Mouse (Mus musculus) MEL (cell line): ENCODE results near the gene Cmc4. TPM values are rescaled to one million over a fixed set of nuclear protein-coding genes. Genes with fewer than 3 reads are reported as not detected.

ENCODE experiments used
- DNase-seq: peaks from one replicate; pipeline ENCODE4 v3.0.0; 2011; ENCODE audit warnings: low read depth, low spot score
- H3K27ac ChIP-seq: 2 replicates; pipeline ENCODE4 v1.5.1; 2012; ENCODE audit warnings: low read depth, mild to moderate bottlenecking, control low read depth, low read length, moderate library complexity; ENCODE audit not compliant: control insufficient read depth
- H3K27me3 ChIP-seq, 2 experiments: fragments of 150-350 bp in 1 of 2; sonication (generic) in 1 of 2; 2 replicates each; pipeline ENCODE4 v1.6.1; 2012; ENCODE audit warnings: low read length in 2 of 2, mild to moderate bottlenecking in 2 of 2, improper control_type of control experiment in 1 of 2, moderate library complexity in 1 of 2; ENCODE audit not compliant: insufficient read depth in 2 of 2, control insufficient read depth in 1 of 2
- H3K36me3 ChIP-seq, 2 experiments: 2 replicates each; pipeline ENCODE4 v1.6.1; 2012 to 2014; ENCODE audit warnings: low read length in 2 of 2, improper control_type of control experiment in 1 of 2, inconsistent platforms in 1 of 2, mild to moderate bottlenecking in 1 of 2; ENCODE audit not compliant: insufficient read depth in 2 of 2, control insufficient read depth in 1 of 2
- H3K4me1 ChIP-seq, 2 experiments: fragments of 150-350 bp in 1 of 2; sonication (generic) in 1 of 2; 2 replicates each; pipeline ENCODE4 v1.6.1; 2012; ENCODE audit warnings: low read length in 2 of 2, improper control_type of control experiment in 1 of 2, mild to moderate bottlenecking in 1 of 2; ENCODE audit not compliant: insufficient read depth in 2 of 2, control insufficient read depth in 1 of 2
- H3K4me3 ChIP-seq, 2 experiments: fragments of 150-350 bp in 1 of 2; sonication (generic) in 1 of 2; 2 replicates each; pipeline ENCODE4 v1.5.1; 2012; ENCODE audit warnings: low read depth in 2 of 2, low read length in 2 of 2, mild to moderate bottlenecking in 2 of 2, moderate library complexity in 2 of 2, control low read depth in 1 of 2, improper control_type of control experiment in 1 of 2; ENCODE audit not compliant: control insufficient read depth in 1 of 2, insufficient read depth in 1 of 2
- H3K79me2 ChIP-seq: 2 replicates; pipeline ENCODE4 v1.6.1; 2012; ENCODE audit warnings: mild to moderate bottlenecking, low read length, moderate library complexity; ENCODE audit not compliant: control insufficient read depth, poor library complexity, insufficient read depth
- H3K9ac ChIP-seq: 2 replicates; pipeline ENCODE4 v1.6.1; 2012; ENCODE audit warnings: low read depth, mild to moderate bottlenecking, control low read depth, low read length, moderate library complexity; ENCODE audit not compliant: control insufficient read depth, poor library complexity, severe bottlenecking
- H3K9me3 ChIP-seq: fragments of 150-350 bp; sonication (generic); replicated peaks from 2 replicates; pipeline ENCODE4 v1.6.1; 2012; ENCODE audit warnings: mild to moderate bottlenecking, low read length, improper control_type of control experiment, moderate library complexity; ENCODE audit not compliant: insufficient read depth
- BHLHE40 ChIP-seq: IDR thresholded peaks from 2 replicates; pipeline ENCODE4 v1.6.1; 2012; ENCODE audit warnings: low read depth, mild to moderate bottlenecking, inconsistent platforms, low read length, improper control_type of control experiment, borderline replicate concordance
- CHD2 ChIP-seq: IDR thresholded peaks from 2 replicates; pipeline ENCODE4 v1.6.1; 2011; ENCODE audit warnings: low read length, improper control_type of control experiment
- HCFC1 ChIP-seq: IDR thresholded peaks from 2 replicates; pipeline ENCODE4 v1.6.1; 2012; ENCODE audit warnings: low read depth, mild to moderate bottlenecking, inconsistent platforms, low read length, improper control_type of control experiment, moderate library complexity
- JUND ChIP-seq: IDR thresholded peaks from 2 replicates; pipeline ENCODE4 v1.6.1; 2011; ENCODE audit warnings: low read depth, mild to moderate bottlenecking, improper control_type of control experiment, low read length
- KAT2A ChIP-seq: conservative IDR thresholded peaks from 2 replicates; pipeline ENCODE4 v1.6.1; 2012; ENCODE audit warnings: low read depth, low read length, improper control_type of control experiment, inconsistent platforms
- MEF2A ChIP-seq: IDR thresholded peaks from 2 replicates; pipeline ENCODE4 v1.6.1; 2014; ENCODE audit warnings: low read depth, mild to moderate bottlenecking, inconsistent platforms, low read length, improper control_type of control experiment; ENCODE audit not compliant: poor library complexity, insufficient replicate concordance, severe bottlenecking; ENCODE audit errors: extremely low read depth
- MXI1 ChIP-seq: IDR thresholded peaks from 2 replicates; pipeline ENCODE4 v1.6.1; 2011; ENCODE audit warnings: mild to moderate bottlenecking, low read depth, low read length, improper control_type of control experiment
- MYC ChIP-seq: IDR thresholded peaks from 2 replicates; pipeline ENCODE4 v1.6.1; 2011; ENCODE audit warnings: low read depth, mild to moderate bottlenecking, low read length, improper control_type of control experiment, moderate library complexity
- POLR2A ChIP-seq, 2 experiments: IDR thresholded peaks; 2 replicates each; pipeline ENCODE4 v1.6.1; 2011 to 2012; ENCODE audit warnings: low read length in 2 of 2, mild to moderate bottlenecking in 2 of 2, control low read depth in 1 of 2, improper control_type of control experiment in 1 of 2, low read depth in 1 of 2, moderate library complexity in 1 of 2; ENCODE audit not compliant: control insufficient read depth in 1 of 2, insufficient read depth in 1 of 2, poor library complexity in 1 of 2
- POLR2AphosphoS5 ChIP-seq: IDR thresholded peaks from 2 replicates; pipeline ENCODE4 v1.6.1; 2012; ENCODE audit warnings: low read depth, borderline replicate concordance, mild to moderate bottlenecking, inconsistent platforms, low read length, moderate library complexity, mixed read lengths
- RCOR1 ChIP-seq: IDR thresholded peaks from 2 replicates; pipeline ENCODE4 v1.6.1; 2012; ENCODE audit warnings: low read depth, mild to moderate bottlenecking, inconsistent platforms, low read length, improper control_type of control experiment
- SMC3 ChIP-seq: IDR thresholded peaks from 2 replicates; pipeline ENCODE4 v1.6.1; 2011; ENCODE audit warnings: low read depth, low read length, improper control_type of control experiment
- UBTF ChIP-seq: IDR thresholded peaks from 2 replicates; pipeline ENCODE4 v1.6.1; 2012; ENCODE audit warnings: low read depth, mild to moderate bottlenecking, inconsistent platforms, low read length, improper control_type of control experiment, moderate library complexity, borderline replicate concordance; ENCODE audit not compliant: insufficient read depth
- ZMIZ1 ChIP-seq: IDR thresholded peaks from 2 replicates; pipeline ENCODE4 v1.6.1; 2012; ENCODE audit warnings: low read depth, mild to moderate bottlenecking, inconsistent platforms, low read length, improper control_type of control experiment, moderate library complexity
- ZNF384 ChIP-seq: IDR thresholded peaks from 2 replicates; pipeline ENCODE4 v1.6.1; 2012; ENCODE audit warnings: low read depth, mild to moderate bottlenecking, inconsistent platforms, low read length, improper control_type of control experiment
- polyA plus RNA-seq, 2 experiments: library from polyadenylated mRNA; stranded (reverse) in 1 of 2; unstranded in 1 of 2; fragments of >175 nt in 1 of 2; fragments of >200 nt in 1 of 2; gene quantifications; 2 replicates each; pipeline versions ENCODE4 v1.2.1 to v1.2.4; 2012; ENCODE audit warnings: low replicate concordance in 2 of 2, low read depth in 1 of 2; ENCODE audit not compliant: insufficient read length in 2 of 2, insufficient read depth in 1 of 2, missing spikeins in 1 of 2
- total RNA-seq: library from RNA; depleted of rRNA; stranded (reverse); fragments of 300-350 nt; gene quantifications from 2 replicates; pipeline ENCODE4 v1.2.3, GENCODE M21; 2012

The Cmc4 gene
- total and polyA plus RNA-seq, 3 experiments, result 10.6 to 10.7 TPM; not detected in 1

DNA sequence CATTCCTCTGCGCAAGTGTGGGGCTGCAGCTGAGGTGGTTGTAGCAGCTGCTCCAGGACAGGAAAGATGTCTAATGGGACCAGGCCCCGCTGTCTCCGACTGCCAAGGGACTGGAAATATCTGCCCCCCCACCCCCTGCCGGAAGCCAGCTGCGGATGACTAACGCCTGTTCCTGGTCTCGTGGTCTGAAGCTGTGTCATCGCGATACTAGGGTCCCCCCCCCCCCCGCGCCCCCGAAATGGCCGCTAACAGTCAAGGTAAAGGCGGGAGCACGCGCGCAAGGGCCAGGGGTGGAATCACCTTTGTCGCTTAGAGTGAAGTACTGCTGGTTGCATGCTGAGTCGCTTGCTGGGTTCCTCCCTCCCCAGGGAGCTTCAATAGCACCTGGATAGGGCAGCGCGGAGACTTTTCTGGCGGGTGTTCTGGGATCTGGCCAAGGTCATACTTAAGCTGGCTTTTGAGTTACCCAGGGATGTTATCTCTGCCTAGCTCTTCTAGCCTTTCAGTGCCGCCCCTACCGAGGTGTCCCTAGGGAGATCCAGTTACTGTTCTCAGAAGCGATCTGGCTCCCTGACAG is 34.1 kb downstream of the Cmc4 start, which contains the start of the genes Fundc2 and F8 (continued):
- TF ChIP-seq BHLHE40 (no peak), RCOR1 (no peak), KAT2A (no peak; the same call in 1 of the 2 replicates)
- TF ChIP-seq, all 39 proteins: peak for 19

DNA sequence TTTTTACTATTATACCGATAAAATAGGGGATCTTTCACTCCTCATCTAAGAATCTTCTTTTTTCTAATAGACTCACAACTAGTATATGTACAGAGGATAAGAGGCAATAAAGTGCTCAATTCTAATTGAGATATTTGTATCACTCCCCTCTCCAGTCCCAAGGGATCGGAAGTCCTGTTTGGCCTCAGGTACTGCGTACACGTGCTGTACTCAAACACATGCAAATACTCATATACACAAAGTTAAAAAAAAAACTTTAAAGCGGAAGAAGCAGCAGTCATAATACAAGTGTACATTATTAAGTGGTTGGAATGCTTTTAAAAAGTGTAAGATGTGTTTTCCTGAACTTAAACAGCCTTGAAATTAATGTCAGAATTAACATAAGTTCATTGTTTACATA is 34.7 kb downstream of the Cmc4 start:
- peak; percentile 42 for DNase-seq
- no peaks in the 10 kb centered on the region for H3K9me3 ChIP-seq
- peak overlapping the region; percentile 68 for H3K9ac ChIP-seq
- peaks cover 0 to 13% of the 10 kb centered on the region in 2 experiments; a peak in 2 of 4 replicates for H3K36me3 ChIP-seq
- no peaks in the 10 kb centered on the region for H3K27me3 ChIP-seq
- TF ChIP-seq UBTF, result no peak
- peak; percentile 76 for TF ChIP-seq MYC
- peak; percentile 56; the same call in 1 of the 2 replicates for TF ChIP-seq MXI1
- TF ChIP-seq ZNF384, result peak; percentile 56; the same call in 1 of the 2 replicates
- TF ChIP-seq MEF2A, result no peak
- peak overlapping the region; percentile 52 to 73 for H3K4me3 ChIP-seq
- peak overlapping the region; percentile 77 for H3K27ac ChIP-seq
- H3K79me2 ChIP-seq, result peaks cover 10% of the 10 kb centered on the region
- peaks cover 3 to 4% of the 10 kb centered on the region in 2 experiments for H3K4me1 ChIP-seq

DNA sequence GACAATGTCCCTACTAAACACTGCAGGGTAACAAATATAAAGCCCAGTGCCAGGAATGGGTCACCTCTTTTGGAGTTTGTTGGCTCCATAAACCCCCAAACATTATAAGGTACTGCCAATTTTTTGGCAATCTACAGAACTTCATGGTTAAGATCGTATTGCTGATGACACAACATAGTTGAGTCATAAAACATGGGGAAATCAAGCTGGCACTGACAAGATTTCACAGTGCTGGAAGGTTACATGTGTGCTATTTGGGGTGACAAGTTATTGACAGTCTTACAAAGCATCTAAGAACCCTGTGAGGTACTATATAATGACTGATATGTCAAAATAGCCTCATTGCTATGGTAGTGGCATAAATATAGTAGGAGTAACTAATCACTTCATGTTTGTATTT is 35.2 kb downstream of the Cmc4 start:
- Histone ChIP-seq H3K4me3 (peak overlapping the region in 1 of 2 experiments; percentile 73; a peak in 2 of 4 replicates), H3K36me3 (peaks cover 0 to 17% of the 10 kb centered on the region in 2 experiments; a peak in 2 of 4 replicates), H3K9me3 (no peaks in the 10 kb centered on the region)
- TF ChIP-seq CHD2 (no peak), MXI1 (no peak), SMC3 (no peak), RCOR1 (no peak), POLR2A (IDR thresholded peaks at IDR 0.05; ENCODE audit: control insufficient read depth in 1 of 2, insufficient read depth in 1 of 2, low read depth in 1 of 2, low read length in 2 of 2, poor library complexity in 1 of 2) (no peak), HCFC1 (no peak), KAT2A (no peak), ZMIZ1 (no peak), JUND (no peak), POLR2AphosphoS5 (no peak)
- TF ChIP-seq, all 39 proteins: peak for 0
- Histone ChIP-seq H3K27ac (peak overlapping the region; percentile 47; the same call in 1 of the 2 replicates), H3K4me1 (peaks cover 3 to 7% of the 10 kb centered on the region in 2 experiments), H3K9ac (peak overlapping the region; percentile 68), H3K79me2 (peaks cover 10% of the 10 kb centered on the region), H3K27me3 (no peaks in the 10 kb centered on the region)
- peak; percentile 31 for DNase-seq
